ENCODE assay signal across 8 mouse cellular contexts in genomic region chr13:8203477-8203813, GRCm38 (mm10). TPM values are rescaled to one million over a fixed set of nuclear protein-coding genes. Genes with fewer than 3 reads are reported as not detected.
DNase-seq lines count a peak whose midpoint lies in the region; ATAC-seq and TF ChIP-seq lines count a peak whose summit lies in the region.

No protein-coding gene starts in this region.

- peak overlapping the region; percentile 41 for H3K4me3 ChIP-seq in kidney, embryonic 16.5 days (ENCODE audit: low read length)
- H3K4me3 ChIP-seq in kidney, adult 2 months (ENCODE audit: insufficient read depth, low read depth, low read length), result no peak overlapping the region
- H3K4me3 ChIP-seq in embryonic facial prominence, embryonic 11.5 days (ENCODE audit: low read depth, low read length), result peak overlapping the region; percentile 35
- H3K4me3 ChIP-seq in hindbrain, embryonic 12.5 days, result peak overlapping the region; percentile 41

- peak overlapping the region; percentile 60 for H3K4me2 ChIP-seq in kidney, embryonic 16.5 days (replicated peaks; ENCODE audit: low read depth, low read length)
- peak overlapping the region; percentile 71 for H3K4me2 ChIP-seq in embryonic facial prominence, embryonic 11.5 days (ENCODE audit: low read depth, low read length)
- peak overlapping the region; percentile 79 for H3K4me2 ChIP-seq in hindbrain, embryonic 12.5 days (replicated peaks)

- 0 out of 2 replicates have a peak, but pooled peaks cover 6% of the 10 kb centered on the region for H3K4me1 ChIP-seq in kidney, embryonic 16.5 days (ENCODE audit: insufficient read depth, low read length)
- no peaks in the 10 kb centered on the region for H3K4me1 ChIP-seq in kidney, adult 2 months (ENCODE audit: control insufficient read depth, insufficient read depth, low read length)
- no peaks in the 10 kb centered on the region for H3K4me1 ChIP-seq in embryonic facial prominence, embryonic 11.5 days (ENCODE audit: control insufficient read depth, insufficient read depth, low read length)
- H3K4me1 ChIP-seq in hindbrain, embryonic 12.5 days, result peaks cover 5% of the 10 kb centered on the region; the same call in 1 of the 2 replicates

- no peaks in the 10 kb centered on the region for H3K36me3 ChIP-seq in kidney, embryonic 16.5 days (ENCODE audit: insufficient read depth, low read length)
- H3K36me3 ChIP-seq in kidney, adult 2 months (ENCODE audit: control insufficient read depth, insufficient read depth, low read length), result no peaks in the 10 kb centered on the region
- H3K36me3 ChIP-seq in embryonic facial prominence, embryonic 11.5 days (replicated peaks; ENCODE audit: control insufficient read depth, insufficient read depth, low read depth, low read length), result no peaks in the 10 kb centered on the region
- H3K36me3 ChIP-seq in hindbrain, embryonic 12.5 days, result no peaks in the 10 kb centered on the region

- no peak overlapping the region for H3K9ac ChIP-seq in kidney, embryonic 16.5 days (replicated peaks; ENCODE audit: low read length)
- H3K9ac ChIP-seq in embryonic facial prominence, embryonic 11.5 days (replicated peaks; ENCODE audit: low read length), result peak overlapping the region; percentile 37
- H3K9ac ChIP-seq in hindbrain, embryonic 12.5 days, result peak overlapping the region; percentile 54

- H3K27ac ChIP-seq in kidney, embryonic 16.5 days (ENCODE audit: low read length), result no peak overlapping the region
- H3K27ac ChIP-seq in kidney, adult 2 months (ENCODE audit: insufficient read depth, low read depth, low read length), result no peak overlapping the region
- no peak overlapping the region for H3K27ac ChIP-seq in embryonic facial prominence, embryonic 11.5 days (replicated peaks; ENCODE audit: low read depth, low read length)
- H3K27ac ChIP-seq in hindbrain, embryonic 12.5 days, result peak overlapping the region; percentile 60

- TF ChIP-seq CTCF in kidney, adult 2 months (conservative IDR thresholded peaks at IDR 0.05; ENCODE audit: insufficient read depth, insufficient read length, low read depth, low read length), result no peak

- peaks cover 19% of the 10 kb centered on the region; the same call in 1 of the 2 replicates for H3K27me3 ChIP-seq in kidney, embryonic 16.5 days (ENCODE audit: insufficient read depth, low read length)
- H3K27me3 ChIP-seq in kidney, adult 2 months (replicated peaks; ENCODE audit: control insufficient read depth, insufficient read depth, low read length), result no peaks in the 10 kb centered on the region
- H3K27me3 ChIP-seq in embryonic facial prominence, embryonic 11.5 days (ENCODE audit: control insufficient read depth, insufficient read depth, low read length), result no peaks in the 10 kb centered on the region; the same call in 1 of the 2 replicates
- H3K27me3 ChIP-seq in hindbrain, embryonic 12.5 days, result no peaks in the 10 kb centered on the region

- ATAC-seq in kidney, embryonic 16.5 days (ENCODE audit: low FRiP score, low TSS enrichment), result no peak
- ATAC-seq in embryonic facial prominence, embryonic 11.5 days (replicated peaks; ENCODE audit: insufficient number of reproducible peaks, low FRiP score, low TSS enrichment, low read depth), result no peak
- no peak for ATAC-seq in hindbrain, embryonic 12.5 days (ENCODE audit: low FRiP score)

- no peaks in the 10 kb centered on the region for H3K9me3 ChIP-seq in kidney, embryonic 16.5 days (ENCODE audit: low read length)
- H3K9me3 ChIP-seq in embryonic facial prominence, embryonic 11.5 days (replicated peaks; ENCODE audit: control insufficient read depth, low read length), result no peaks in the 10 kb centered on the region
- H3K9me3 ChIP-seq in hindbrain, embryonic 12.5 days (replicated peaks), result no peaks in the 10 kb centered on the region

- WGBS in kidney, embryonic 16.5 days, result 3% methylated on average over 4 of the region's 4 CpGs
- WGBS in kidney, adult 2 months, result 3% methylated on average over 4 of the region's 4 CpGs
- WGBS in embryonic facial prominence, embryonic 11.5 days, result 2% methylated on average over 4 of the region's 4 CpGs
- WGBS in hindbrain, embryonic 12.5 days, result 1% methylated on average over 4 of the region's 4 CpGs

- no peak for DNase-seq in kidney, adult 2 months
- DNase-seq in embryonic facial prominence, embryonic 11.5 days (ENCODE audit: low spot score), result peak; percentile 24
- DNase-seq in neural tube, embryonic 10.5 days (ENCODE audit: extremely low spot score, low spot score), result peak; percentile 30
- no peak for DNase-seq in adrenal gland, postnatal 36 days
- no peak for DNase-seq in lung, postnatal 25 days (ENCODE audit: low spot score)
- no peak for DNase-seq in ovary, postnatal 14 days (ENCODE audit: low spot score)

- TF ChIP-seq POLR2A in kidney, adult 2 months (IDR thresholded peaks at IDR 0.05; ENCODE audit: low read depth, low read length), result no peak

RNA-seq across cellular contexts. Expression of gene Adarb2, which starts 0.8 kb away (rescaled TPM):
- polyA plus RNA-seq in kidney, embryonic 16.5 days (2015; fragmentation: Nextera tagmentation; extraction: Ambion mirVana), result 0.18 and 0.21 TPM in 2 replicates
- not detected in 2 replicates for polyA plus RNA-seq in kidney, adult 2 months (2012; rRNA removed)
- 1.8 and 2.1 TPM in 2 replicates for polyA plus RNA-seq in embryonic facial prominence, embryonic 11.5 days (2014; fragmentation: Nextera tagmentation; extraction: Ambion mirVana)
- 22.3 and 26.3 TPM in 2 replicates for polyA plus RNA-seq in hindbrain, embryonic 12.5 days (2016; fragmentation: Nextera tagmentation; extraction: Ambion mirVana)
- under 1 TPM; 0.07 TPM for total RNA-seq in adrenal gland, postnatal 36 days (2021)

Comparison
In these comparisons a context has a peak if more than half of its experiments do, and no peak if none do; other contexts are left out.
1. DNase-seq: peak in embryonic facial prominence, embryonic 11.5 days (single experiment) and neural tube, embryonic 10.5 days (single experiment); none in kidney, adult 2 months (single experiment), adrenal gland, postnatal 36 days (0 of 2), lung, postnatal 25 days (single experiment) and ovary, postnatal 14 days (single experiment).
2. Peak in every context shown above with its lines, with median percentiles within 50 percentile points of each other: H3K4me2 ChIP-seq.